Mouse (Mus musculus): Measurements from ENCODE around the gene Npepps.
"Not testable (repeated sequence)": the region's sequence is repeated elsewhere in the genome, so short reads cannot be mapped to it uniquely, and the experiment has no call there.

The Npepps gene

DNA sequence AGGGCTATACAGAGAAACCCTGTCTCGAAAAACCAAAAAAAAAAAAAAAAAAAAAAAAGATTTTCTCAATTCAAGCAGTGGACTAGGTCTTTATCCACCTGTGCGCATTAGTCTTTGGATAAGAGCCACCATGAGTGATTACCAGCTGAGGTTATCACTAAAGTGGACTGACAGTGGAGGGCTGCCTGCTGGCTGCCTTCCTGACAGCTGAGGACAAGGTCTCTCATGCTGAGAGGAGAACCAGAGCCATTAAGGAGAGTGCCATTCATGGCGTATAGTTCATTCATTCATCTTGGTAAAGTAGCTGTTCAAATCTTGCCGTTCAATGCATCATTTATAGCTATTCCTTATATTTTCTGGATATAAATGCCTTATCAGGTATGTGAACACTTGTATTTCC, 16.1 kb upstream of the Npepps start:
- DNase-seq (ENCODE audit: inconsistent age in 2 of 2, low spot score in 1 of 2), result peak in 1 of 2 experiments; percentile 38

DNA sequence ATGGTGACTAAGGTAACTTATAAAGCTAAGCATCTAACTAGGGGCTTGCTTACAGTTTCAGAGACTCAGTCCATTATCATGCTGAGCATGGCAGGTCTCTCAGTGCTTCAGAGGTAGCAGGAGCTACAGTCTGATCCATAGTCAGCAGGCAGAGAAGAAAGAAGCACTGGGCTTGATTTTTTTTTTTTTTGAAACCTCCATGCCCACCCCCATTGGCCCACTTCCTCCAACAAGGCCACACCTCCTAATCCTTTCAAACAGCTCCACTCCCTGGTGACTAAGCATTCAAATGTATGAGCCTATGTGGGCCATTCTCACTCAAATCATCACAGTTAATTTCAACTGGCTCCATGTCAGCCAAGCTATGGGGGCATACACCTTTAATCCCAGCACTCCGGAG, 12.3 kb upstream of the Npepps start:
- no peak for DNase-seq (ENCODE audit: inconsistent age in 2 of 2, low spot score in 1 of 2)

DNA sequence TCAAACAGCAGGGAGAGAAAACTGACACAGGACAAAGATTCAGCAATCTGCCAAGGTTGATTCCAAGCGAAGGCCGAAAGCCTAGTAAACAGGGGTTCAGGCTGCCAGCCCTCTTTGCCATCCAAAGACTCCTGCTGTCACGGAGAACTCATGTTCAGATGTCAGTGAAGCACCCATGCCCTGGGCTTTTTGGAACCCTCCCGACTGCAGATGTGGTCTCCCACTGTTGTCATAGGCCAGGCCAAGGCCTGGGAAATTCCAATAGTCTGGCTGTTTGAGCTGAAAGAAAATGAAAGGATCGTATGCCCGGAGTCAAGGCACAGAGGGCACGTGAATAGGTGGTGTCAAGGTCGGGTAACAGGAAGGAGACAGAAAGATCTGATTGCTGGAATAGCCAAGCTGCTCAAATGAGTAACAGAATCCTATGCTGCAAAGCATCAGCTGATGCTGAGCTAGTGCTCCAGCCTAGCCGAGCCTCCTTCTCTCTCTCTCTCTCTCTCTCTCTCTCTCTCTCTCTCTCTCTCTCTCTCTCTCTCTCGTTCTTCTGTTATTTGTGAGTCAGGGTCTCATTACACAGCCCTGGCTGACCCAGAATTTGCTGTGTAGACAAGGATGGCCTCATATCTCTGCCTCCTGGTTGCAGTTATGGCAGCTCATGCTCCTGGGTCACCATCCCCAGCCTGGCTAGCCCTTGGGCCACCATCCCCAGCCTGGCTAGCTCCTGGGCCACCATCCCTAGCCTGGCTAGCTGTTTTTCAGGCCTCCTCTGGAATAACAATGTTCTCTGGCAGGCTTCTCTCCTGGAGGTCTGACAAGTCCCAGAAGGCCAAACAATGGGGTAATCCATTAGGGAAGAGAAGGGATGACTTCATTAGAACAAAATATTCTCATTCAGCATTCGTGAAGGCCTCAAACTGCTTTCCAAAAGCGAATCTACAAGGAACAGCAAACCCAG, 9.1 kb upstream of the Npepps start:
- peak; percentile 56 to 86 for DNase-seq (ENCODE audit: inconsistent age in 2 of 2, low spot score in 1 of 2)

DNA sequence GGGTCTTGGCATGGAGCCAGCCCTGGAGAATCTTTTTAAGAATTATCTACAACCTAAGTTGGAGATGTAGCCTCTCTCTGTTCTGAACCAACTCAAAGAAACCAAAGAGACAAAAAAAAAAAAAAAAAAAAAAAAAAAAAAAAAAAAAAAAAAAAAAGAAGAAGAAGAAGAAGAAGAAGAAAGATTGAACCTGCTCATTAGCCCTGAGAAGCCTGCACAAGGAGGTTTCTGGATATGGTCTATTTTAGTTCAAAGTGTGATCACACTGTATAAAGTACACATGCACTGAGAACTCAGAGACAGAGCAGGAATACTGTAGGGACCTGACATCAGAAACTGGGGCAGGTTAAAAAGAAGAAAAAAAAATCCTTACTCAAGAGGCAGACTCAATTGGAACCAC, 7.2 kb upstream of the Npepps start:
- no peak for DNase-seq (ENCODE audit: inconsistent age in 2 of 2, low spot score in 1 of 2)

DNA sequence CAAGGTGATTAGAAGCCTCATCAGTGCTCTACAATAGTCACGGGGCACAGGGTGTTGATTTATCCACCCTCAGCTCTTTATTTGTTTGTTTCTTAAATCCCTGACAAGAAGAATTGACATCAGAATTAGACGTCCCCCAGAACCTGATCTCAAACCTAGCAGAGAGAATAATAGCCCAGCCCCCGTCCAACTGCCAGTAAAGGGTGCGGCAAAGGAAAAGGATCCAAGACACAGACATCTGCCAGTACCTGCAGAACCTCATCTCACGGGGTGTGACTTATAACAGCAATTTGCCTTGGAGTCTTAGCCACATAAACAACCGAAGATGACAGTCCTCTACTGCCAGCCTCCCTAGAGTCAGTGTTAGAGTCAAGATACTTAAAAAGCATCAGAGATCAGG, 6.5 kb upstream of the Npepps start:
- DNase-seq (ENCODE audit: inconsistent age in 2 of 2, low spot score in 1 of 2), result no peak

DNA sequence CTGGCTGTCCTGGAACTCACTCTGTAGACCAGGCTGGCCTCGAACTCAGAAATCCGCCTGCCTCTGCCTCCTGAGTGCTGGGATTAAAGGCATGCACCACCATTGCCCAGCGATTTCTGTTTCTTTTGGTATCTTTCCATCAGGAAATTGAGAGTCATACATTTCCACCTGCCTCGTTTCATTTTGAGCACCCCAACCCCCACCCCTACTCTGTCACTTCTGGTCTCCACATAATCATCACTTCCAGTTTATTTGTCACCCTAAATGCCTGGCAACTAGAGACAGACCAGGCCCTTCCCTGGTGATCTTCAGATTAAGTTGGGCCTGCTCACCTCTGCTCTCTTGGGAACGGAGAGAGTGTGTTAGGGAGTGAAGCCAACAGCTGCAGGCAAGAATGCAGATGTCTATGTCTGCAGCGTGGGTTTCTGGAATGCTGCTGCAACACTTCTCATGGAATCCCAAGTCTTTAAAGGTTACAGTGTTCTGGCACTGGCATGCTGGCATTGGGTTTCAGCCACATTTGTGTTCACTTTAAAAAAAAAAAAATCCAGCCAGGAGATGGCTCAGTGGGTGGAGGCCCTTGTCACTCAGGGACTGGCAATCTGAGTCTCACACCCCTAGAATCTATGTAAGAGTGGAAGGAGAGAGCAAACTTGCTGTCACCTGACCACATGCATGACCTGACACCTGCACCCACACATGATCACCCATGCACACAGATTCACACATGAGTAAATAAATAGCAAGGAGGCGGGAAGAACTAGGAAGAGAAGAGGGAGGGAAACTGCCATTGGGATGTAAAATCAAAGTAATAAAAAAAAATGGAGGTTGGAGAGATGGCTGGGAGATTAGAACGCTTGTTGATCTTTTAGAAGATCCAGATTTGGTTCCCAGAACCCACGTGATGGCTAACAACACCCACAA, 5.7 kb upstream of the Npepps start:
- peak; percentile 22 to 43 for DNase-seq (ENCODE audit: inconsistent age in 2 of 2, low spot score in 1 of 2)

DNA sequence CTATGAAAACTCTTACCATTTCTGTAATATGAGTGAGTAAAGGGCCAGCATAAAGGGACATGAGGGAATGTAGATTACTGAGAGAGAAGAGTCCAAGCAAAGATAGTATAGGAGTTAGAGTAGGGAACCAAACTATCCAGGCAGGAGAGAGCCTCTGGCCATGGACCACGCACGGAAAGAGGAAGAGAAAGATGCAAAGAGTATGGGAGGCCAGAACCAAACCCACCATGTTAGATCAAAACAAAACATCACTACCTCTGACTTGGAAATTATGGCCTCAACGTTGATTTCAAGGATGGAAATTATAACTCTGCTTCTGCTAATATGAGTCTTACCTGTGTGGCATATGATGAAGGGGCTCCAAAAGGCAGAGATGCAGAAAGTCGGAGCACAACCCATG, 4.4 kb upstream of the Npepps start:
- no peak for DNase-seq (ENCODE audit: inconsistent age in 2 of 2, low spot score in 1 of 2)

DNA sequence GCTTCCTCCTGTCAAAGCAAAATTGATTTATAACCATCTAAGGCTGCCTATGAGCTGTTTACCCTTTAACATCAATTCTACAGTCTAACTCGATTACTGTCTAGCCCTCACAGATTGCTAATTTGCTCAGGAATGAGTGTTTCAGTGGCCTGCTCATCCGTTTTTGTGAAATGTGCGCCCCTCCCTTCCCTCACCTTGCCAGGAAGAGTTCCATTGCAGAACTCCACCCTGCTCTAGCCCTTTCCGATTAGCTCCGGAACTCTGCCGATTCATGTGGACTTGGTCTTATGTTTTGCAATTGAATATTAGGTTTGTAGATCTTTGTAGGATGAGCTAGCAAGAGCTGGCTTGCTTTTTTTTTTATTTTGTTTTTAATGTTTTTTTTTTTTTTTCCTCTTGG, 1.7 kb upstream of the Npepps start:
- DNase-seq (ENCODE audit: inconsistent age in 2 of 2, low spot score in 1 of 2), result no peak

DNA sequence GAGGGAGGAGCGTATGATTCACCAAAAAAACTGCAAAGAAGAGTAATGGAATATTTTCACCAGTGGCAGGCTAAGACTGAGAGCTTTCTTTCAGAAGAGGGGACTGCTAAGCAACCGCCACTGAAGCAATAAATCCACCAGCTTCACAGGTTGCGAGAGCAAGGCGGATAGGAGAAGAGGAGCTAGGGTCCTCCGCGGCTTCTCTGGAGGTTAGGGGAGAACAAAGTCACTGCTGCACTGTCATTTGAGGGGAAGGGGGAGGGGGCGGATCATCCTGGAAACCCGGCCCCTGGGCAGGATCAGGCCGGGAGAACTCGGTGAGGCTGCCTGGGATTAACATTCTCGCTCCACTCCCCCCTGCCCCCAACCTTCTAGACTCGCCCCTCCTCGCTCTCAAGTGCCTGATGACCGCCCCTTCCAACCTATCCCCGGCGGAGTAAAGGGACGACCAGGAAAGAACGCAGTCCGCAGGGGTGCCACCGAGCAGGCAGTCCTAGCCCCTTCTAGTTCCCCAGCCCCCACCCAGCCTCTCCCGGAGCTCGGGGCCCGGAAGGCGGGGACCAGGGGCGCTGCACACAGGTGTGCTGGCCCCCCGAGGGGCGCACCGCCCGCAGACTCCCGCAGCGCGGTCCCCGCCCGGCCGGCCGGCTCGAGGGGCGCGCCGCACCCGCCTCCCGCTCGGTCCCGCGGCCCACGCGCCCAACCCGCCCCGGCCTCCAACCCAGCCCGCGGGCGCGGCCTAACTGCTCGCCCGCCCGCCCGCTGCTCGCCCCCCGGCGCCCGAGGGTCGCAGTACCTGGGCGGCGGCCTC, 828 bp downstream of the Npepps start:
- DNase-seq (ENCODE audit: inconsistent age in 2 of 2, low spot score in 1 of 2), result peak; percentile 74 to 91

DNA sequence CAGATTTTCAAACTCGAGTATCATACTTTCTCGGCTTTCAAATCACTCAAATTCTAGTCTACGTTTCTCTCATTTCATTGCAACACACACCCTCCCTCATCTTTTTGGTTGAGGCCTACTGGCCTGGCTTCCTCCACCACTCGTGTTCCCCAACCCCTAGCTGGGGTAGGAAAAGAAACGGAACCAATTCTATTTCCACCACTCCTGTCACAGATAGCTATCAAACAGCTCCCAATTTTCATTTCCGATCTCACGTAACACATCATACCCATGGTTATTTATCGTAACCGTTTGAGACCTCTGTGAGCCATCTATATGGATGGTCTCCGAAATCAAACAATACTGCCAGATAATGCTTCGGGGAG, 1.4 kb downstream of the Npepps start:
- DNase-seq (ENCODE audit: inconsistent age in 2 of 2, low spot score in 1 of 2), result no peak

DNA sequence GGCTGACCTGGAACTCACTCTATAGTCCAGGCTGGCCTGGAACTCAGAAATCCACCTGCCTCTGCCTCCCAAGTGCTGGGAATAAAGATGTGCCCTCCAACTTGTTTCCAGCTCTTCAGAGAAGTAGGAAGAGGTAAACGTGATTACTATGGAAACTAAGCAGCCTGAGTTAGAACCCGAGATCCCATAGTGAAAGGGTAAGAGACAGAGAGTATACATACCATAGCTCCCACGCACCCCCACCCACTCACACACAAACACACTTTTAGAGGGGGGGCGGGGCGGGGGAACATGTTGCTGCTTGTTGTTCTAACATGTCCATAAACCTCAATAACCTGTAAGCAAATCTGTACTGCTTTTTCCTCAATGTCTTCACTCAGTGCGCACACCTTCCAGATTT, 2.0 kb downstream of the Npepps start:
- DNase-seq (ENCODE audit: inconsistent age in 2 of 2, low spot score in 1 of 2), result no peak

DNA sequence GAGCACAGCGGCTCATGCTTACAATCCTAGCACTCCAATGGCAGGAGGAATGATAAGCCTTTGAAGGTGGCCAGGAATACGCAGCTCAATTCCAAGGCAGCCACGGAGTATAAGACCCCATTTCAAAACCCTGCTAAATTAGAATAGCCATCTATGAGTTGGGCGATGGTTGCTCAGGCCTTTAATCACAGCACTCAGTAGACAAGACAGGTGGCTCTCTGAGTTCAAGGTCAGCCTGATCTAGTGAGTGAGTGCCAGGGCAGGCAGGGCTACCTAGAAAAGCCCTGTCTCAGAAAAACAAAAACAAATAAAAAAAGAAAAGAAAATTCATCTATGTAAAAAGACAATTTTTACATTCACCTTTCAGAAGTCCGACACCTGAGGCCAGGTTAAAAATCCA, 3.3 kb downstream of the Npepps start:
- DNase-seq (ENCODE audit: inconsistent age in 2 of 2, low spot score in 1 of 2), result peak; percentile 38 to 68

DNA sequence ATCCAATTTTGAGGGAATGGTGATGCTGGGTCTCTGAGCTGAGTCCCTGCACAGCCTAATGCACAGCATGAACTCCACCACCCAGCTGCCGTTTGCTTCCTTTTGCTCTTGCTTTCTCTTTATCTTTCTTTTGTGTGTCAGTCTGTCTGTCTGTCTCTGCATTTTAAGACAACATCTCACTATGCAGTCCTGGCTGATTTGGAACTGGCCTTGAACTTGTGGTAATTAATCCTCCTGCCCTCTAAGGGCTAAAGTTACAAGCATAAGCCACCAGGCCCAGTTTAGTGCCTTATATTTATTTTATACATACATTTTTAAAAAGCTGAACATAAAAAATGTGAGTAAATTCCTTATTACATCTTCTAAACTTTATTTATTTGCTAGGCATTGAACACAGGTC, 4.4 kb downstream of the Npepps start:
- DNase-seq (ENCODE audit: inconsistent age in 2 of 2, low spot score in 1 of 2), result peak in 1 of 2 experiments; percentile 54

DNA sequence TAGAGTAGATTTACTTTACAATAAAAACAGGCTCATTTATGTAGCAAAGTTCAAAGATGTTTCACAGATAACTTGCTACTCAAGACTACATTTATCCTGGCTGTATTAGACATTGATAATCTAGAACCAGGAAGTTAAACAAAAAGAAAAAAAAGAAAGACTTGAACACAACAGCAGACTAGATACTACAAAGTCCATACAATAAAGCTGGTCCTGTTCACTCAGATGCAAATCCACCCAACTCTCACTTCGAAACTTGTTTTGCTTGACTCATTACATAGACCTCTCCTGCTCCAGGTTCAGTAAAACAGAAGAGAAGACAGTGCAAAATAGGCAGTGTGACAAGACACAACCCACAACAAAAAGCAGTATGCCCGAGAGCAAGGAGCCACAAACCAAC, 5.1 kb downstream of the Npepps start:
- no peak for DNase-seq (ENCODE audit: inconsistent age in 2 of 2, low spot score in 1 of 2)

DNA sequence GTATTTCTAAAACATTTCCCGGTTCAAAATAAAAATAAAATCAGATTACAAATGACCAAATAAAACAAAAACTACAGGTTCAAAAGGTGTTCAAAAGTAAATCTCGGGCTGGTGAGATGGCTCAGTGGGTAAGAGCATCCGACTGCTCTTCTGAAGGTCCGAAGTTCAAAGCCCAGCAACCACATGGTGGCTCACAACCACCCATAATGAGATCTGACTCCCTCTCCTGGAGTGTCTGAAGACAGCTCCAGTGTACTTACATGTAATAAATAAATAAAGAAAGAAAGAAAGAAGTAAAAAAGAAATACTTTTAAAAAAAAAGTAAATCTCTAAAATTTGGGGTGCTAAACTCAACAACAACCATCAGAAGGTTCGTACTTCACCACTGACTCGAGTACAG, 5.5 kb downstream of the Npepps start:
- DNase-seq (ENCODE audit: inconsistent age in 2 of 2, low spot score in 1 of 2), result not testable (repeated sequence)

DNA sequence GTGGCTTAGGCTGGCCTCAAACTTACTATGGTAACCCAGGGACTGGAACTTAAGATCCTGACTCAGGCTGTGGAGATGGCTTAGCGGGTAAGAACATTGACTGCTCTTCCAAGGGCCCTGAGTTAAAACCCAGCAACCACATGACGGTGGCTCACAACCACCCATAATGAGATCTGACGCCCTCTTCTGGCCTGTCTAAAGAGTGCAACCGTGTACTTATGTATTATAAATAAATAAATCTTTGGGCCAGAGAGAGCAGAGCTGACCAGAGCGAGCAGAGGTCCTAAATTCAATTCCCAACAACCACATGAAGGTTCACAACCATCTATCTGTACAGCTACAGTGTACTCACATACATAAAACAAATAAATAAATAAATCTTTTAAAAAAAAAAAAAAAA, 6.8 kb downstream of the Npepps start:
- no peak for DNase-seq (ENCODE audit: inconsistent age in 2 of 2, low spot score in 1 of 2)

DNA sequence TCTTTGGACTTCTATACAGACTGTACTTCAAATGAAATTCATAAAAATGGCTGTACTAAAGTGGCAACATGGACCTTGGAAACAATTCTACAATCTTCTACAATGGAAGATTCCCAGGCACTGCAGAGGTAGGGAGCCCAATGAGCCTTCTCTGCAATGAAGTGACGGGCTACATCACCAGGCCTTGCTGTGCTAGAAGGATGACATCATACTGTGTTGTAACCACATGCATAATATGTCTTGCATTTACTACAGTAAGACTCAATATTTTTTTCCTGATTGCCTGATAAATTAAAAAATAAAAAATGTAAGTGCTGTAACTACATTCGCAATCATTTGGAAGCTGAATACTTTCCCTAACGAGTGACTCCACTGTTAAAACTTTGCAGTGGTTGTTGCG, 7.6 kb downstream of the Npepps start:
- peak in 1 of 2 experiments; percentile 66 for DNase-seq (ENCODE audit: inconsistent age in 2 of 2, low spot score in 1 of 2)

DNA sequence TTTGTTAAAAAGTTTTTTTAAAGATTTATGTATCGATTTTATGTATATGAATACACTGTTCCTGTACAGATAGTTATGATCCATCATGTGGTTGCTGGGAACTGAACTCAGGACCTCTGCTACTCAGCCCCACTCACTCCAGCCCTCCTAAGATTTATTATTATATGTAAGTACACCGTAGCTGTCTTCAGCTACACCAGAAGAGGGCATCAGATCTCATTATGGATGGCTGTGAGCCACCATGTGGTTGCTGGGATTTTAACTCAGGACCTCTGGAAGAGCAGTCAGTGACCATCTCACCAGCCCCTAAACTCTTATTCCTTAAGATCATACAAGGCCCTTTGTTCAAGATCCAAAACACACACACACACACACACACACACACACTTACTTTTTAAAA, 10.4 kb downstream of the Npepps start:
- DNase-seq (ENCODE audit: inconsistent age in 2 of 2, low spot score in 1 of 2), result not testable (repeated sequence)

DNA sequence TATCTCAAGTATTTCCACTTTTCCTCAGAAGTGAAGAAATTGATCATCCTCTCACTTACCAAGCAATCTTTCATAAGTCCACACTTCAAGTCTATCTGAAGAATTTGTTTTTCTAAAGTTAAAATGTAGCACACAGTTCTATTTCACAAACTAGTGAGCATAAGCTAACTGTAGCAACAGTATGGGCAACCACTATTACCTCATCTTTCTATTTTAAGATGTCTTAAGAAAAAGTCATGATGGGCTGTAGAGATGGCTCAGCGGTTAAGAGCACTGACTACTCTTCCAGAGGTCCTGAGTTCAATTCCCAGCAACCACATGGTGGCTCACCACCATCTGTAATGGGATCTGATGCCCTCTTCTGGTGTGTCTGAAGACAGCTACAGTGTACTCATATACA, 13.9 kb downstream of the Npepps start:
- DNase-seq (ENCODE audit: inconsistent age in 2 of 2, low spot score in 1 of 2), result not testable (repeated sequence)

DNA sequence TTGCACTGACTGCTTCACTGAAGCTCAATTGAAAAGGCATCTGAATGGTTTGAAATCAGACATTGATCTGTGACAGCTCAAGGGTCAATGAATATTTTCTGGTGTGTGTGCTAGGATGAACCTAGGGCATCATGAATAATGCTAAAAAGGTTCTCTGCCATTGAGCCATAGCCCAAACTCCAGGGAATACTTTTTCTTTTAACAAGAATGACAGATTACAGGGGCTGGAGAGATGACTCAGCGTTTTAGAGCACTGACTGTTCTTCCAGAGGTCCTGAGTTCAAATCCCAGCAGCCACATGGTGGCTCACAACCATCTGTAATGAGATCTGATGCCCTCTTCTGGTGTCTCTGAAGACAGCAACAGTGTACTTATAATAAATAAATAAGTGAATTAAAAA, 30.8 kb downstream of the Npepps start:
- DNase-seq (ENCODE audit: inconsistent age in 2 of 2, low spot score in 1 of 2), result not testable (repeated sequence)

DNA sequence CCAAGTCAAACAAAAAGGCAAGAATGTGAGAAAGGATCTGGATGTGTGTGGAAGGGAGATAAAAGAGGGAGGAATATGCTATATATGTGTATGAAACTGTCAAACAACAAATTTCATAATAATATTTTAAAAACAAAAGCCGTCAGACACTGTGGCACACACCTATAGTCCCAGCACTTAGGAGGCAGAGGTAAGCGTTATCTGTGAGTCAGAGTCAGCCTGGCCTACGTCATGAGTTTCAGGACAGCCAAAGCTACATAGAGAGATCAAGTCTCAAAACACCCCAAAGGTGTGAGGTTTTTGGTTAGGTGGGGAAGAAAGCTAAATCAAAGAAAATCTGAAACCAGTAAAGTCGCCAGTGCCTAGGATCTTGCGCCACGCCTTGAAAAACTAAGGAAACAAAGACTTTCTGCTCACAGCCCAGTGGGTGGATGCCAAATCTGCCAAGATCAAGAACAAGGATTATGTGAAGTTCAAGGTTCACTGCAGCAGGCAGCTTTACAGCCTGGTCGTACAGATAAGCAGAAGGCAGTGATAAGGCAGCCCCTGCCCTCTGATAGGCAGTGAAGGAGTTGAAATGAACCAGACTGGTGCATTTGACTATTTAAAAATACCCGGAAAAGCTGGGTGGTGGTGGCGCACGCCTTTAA, 33.8 kb downstream of the Npepps start:
- peak; percentile 52 to 81 for DNase-seq (ENCODE audit: inconsistent age in 2 of 2, low spot score in 1 of 2)
